Mouse (Mus musculus) embryonic facial prominence, embryonic 10.5 days (tissue): ENCODE data around the gene Ccnd3. TPM values are rescaled to one million over a fixed set of nuclear protein-coding genes. Genes with fewer than 3 reads are reported as not detected.

ENCODE experiments used
- DNase-seq: peaks from one replicate; pipeline ENCODE4 v3.0.0-alpha.2; 2017; ENCODE audit warnings: low spot score
- H3K27ac ChIP-seq: fragments of 300-500 bp; sonication (generic); replicated peaks from 2 replicates; pipeline ENCODE4 v1.5.1; 2016; ENCODE audit warnings: mild to moderate bottlenecking
- H3K27me3 ChIP-seq: fragments of 300-500 bp; sonication (generic); replicated peaks from 2 replicates; pipeline ENCODE4 v1.6.1; 2016; ENCODE audit warnings: low read depth, mild to moderate bottlenecking; ENCODE audit not compliant: poor library complexity, severe bottlenecking
- H3K36me3 ChIP-seq: fragments of 300-500 bp; sonication (generic); replicated peaks from 2 replicates; pipeline ENCODE4 v1.6.1; 2016; ENCODE audit warnings: mild to moderate bottlenecking, moderate library complexity
- H3K4me1 ChIP-seq: fragments of 300-500 bp; sonication (generic); 2 replicates; pipeline ENCODE4 v1.6.1; 2016
- H3K4me3 ChIP-seq: fragments of 300-500 bp; sonication (generic); 2 replicates; pipeline ENCODE4 v1.5.1; 2016; ENCODE audit warnings: mild to moderate bottlenecking, moderate library complexity
- H3K9me3 ChIP-seq: fragments of 300-500 bp; sonication (generic); 2 replicates; pipeline ENCODE4 v1.6.1; 2016; ENCODE audit warnings: mild to moderate bottlenecking
- WGBS: fragments of 180-500 bp; shearing (Covaris S2); methylation state at CpG from one replicate; pipeline ENCODE4 v1.1.7; 2016; 5-methylcytosine and 5-hydroxymethylcytosine counted together
- polyA plus RNA-seq: library from polyadenylated mRNA; unstranded; fragments of >200 nt; fragmentation: Nextera tagmentation; extraction: Ambion mirVana; gene quantifications from 2 replicates; pipeline ENCODE4 v1.2.1, GENCODE M21; 2016

Gene Ccnd3
- 325 and 335 TPM in 2 replicates for polyA plus RNA-seq

GRCm38 (mm10) chr17:47504941-47505346 is at the start of gene Ccnd3:
TSS of gene Ccnd3 (plus strand) at chr17:47505051.
- Histone ChIP-seq H3K36me3 (peaks cover 9% of the 10 kb centered on the region), H3K9me3 (no peaks in the 10 kb centered on the region), H3K27me3 (no peaks in the 10 kb centered on the region), H3K4me3 (peak within 1 kb of the TSS; percentile 60), H3K27ac (peak within 1 kb of the TSS; percentile 87), H3K4me1 (peaks cover 40% of the 10 kb centered on the region)
- 2% methylated on average over 22 of the region's 22 CpGs for whole genome bisulfite sequencing
- DNase-seq = peak; percentile 66

DNA sequence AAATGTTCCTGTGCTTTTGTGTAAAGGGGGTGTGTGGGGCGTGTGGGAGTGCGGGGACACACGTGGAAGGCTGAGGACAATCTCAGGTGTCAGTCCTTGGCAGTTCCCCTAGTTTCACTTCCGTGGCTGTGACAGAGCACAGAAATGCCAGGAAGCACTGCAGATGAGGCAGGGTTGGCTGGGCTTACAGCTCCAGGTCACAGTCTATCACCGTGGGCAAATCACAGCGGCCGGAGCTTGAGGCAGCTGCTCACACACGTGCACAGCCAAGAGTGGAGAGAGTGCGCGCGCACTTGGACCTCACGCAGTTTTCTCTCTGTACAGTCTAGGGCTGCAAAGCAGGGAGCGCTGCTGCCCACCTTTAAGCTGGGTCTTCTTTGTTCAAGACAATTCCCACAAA is 46.5 kb upstream of the Ccnd3 start:
- Histone ChIP-seq H3K9me3 (no peaks in the 10 kb centered on the region), H3K27ac (no peak overlapping the region), H3K36me3 (no peaks in the 10 kb centered on the region), H3K4me3 (no peak overlapping the region), H3K4me1 (peaks cover 13% of the 10 kb centered on the region), H3K27me3 (peaks cover 28% of the 10 kb centered on the region)
- DNase-seq = no peak
- 87% methylated on average over 13 of the region's 13 CpGs for WGBS

DNA sequence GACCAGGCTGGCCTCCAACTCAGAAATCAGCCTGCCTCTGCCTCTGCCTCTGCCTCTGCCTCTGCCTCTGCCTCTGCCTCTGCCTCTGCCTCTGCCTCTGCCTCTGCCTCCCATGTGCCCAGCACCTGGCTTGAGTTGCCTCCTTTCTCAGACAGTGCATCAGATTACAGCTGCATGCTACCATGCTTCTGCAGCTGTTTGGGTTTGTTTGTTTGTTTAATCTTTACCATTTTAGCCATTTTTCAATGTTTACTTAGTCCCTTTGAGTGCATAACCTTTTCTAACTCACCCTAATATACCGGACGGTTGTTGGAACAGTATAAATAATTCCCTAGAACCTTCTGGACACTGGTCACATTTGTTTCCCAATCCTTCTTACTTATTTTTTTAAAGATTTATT is 45.9 kb upstream of the Ccnd3 start:
- Histone ChIP-seq H3K9me3 (no peaks in the 10 kb centered on the region), H3K4me1 (peaks cover 15% of the 10 kb centered on the region), H3K27ac (no peak overlapping the region), H3K27me3 (peaks cover 34% of the 10 kb centered on the region), H3K4me3 (no peak overlapping the region), H3K36me3 (no peaks in the 10 kb centered on the region)
- 84% methylated on average over 2 of the region's 2 CpGs for WGBS
- DNase-seq = no peak

- 72% methylated on average over 3 of the region's 3 CpGs for whole genome bisulfite sequencing
- Histone ChIP-seq H3K27me3 (peaks cover 39% of the 10 kb centered on the region), H3K36me3 (no peaks in the 10 kb centered on the region), H3K9me3 (no peaks in the 10 kb centered on the region), H3K4me3 (no peak overlapping the region), H3K4me1 (peaks cover 20% of the 10 kb centered on the region), H3K27ac (no peak overlapping the region)
- DNase-seq = no peak
Observed at GRCm38 (mm10) chr17:47459341-47459919, 45.4 kb upstream of the Ccnd3 start.

GRCm38 (mm10) chr17:47461688-47462087 is 43.2 kb upstream of the Ccnd3 start:
- no peak overlapping the region for H3K27ac ChIP-seq
- 80% methylated on average over 3 of the region's 3 CpGs for WGBS
- no peak overlapping the region for H3K4me3 ChIP-seq
- peaks cover 61% of the 10 kb centered on the region for H3K27me3 ChIP-seq
- H3K36me3 ChIP-seq = no peaks in the 10 kb centered on the region
- no peaks in the 10 kb centered on the region for H3K9me3 ChIP-seq
- peaks cover 42% of the 10 kb centered on the region for H3K4me1 ChIP-seq
- no peak for DNase-seq

DNA sequence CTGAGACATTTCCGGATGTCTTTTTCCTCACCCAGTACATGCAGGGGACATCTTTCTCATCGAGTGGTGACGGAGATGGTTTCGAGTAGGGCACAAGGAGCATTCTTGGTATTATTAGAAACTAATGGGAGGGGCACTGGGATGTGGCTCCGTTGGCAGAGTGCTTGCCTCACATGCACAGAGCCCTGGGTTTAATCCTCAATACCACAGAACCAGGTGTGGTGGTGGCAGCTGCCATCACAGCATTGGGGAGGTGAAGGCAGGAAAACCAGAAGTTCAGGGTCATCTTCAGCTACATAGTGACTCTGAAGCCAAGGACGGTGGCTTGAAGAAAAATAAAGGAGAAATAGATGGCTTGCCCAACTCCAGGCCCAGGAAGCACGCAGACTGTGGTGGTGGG is 42.6 kb upstream of the Ccnd3 start:
- Histone ChIP-seq H3K27ac (no peak overlapping the region), H3K36me3 (no peaks in the 10 kb centered on the region), H3K4me1 (peaks cover 43% of the 10 kb centered on the region), H3K4me3 (no peak overlapping the region), H3K9me3 (no peaks in the 10 kb centered on the region), H3K27me3 (peaks cover 66% of the 10 kb centered on the region)
- WGBS = 77% methylated on average over 7 of the region's 7 CpGs
- no peak for DNase-seq

DNA sequence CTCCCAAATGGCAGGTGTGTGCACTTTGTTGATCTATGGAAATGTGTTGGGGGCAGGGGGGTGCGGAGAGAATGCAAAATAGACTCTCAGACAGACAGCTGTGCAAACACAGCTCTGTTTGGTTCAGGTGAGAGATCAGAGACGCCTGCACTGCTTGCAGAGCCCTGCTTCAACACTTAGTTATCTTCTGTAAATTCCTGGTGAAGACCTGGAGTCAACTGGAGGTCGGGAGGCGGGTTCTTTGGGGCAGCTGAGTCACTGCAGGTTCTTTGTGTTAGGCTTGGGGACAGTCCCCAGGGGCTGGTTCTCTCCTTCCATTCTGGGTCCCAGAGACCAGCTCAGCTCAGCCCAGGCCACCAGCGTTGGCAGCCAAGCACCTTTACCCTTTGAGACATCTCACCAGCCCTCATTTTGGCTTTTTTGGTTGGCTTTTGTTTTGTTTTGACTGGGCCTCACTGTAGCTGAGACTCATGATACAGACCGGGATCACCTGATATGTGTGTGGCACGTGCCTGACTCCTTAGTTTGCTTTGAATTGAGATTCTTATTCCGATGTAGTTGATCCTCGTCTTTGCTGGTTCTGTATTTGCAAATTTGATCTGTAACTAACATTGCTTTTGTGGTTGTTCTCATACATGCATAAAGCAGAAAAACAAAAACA is 42.0 kb upstream of the Ccnd3 start:
- DNase-seq = no peak
- H3K36me3 ChIP-seq = no peaks in the 10 kb centered on the region; the same call in 1 of the 2 replicates
- no peaks in the 10 kb centered on the region for H3K9me3 ChIP-seq
- WGBS = 54% methylated on average over 9 of the region's 9 CpGs
- no peak overlapping the region for H3K4me3 ChIP-seq
- H3K4me1 ChIP-seq = peaks cover 47% of the 10 kb centered on the region
- H3K27ac ChIP-seq = no peak overlapping the region
- peaks cover 73% of the 10 kb centered on the region for H3K27me3 ChIP-seq

- no peak for DNase-seq
- Histone ChIP-seq H3K27ac (no peak overlapping the region), H3K4me3 (no peak overlapping the region), H3K4me1 (peaks cover 60% of the 10 kb centered on the region), H3K27me3 (peaks cover 88% of the 10 kb centered on the region), H3K36me3 (no peaks in the 10 kb centered on the region; the same call in 1 of the 2 replicates), H3K9me3 (no peaks in the 10 kb centered on the region)
- 54% methylated on average over 12 of the region's 12 CpGs for WGBS
Observed at GRCm38 (mm10) chr17:47464248-47464965, 40.4 kb upstream of the Ccnd3 start.

DNA sequence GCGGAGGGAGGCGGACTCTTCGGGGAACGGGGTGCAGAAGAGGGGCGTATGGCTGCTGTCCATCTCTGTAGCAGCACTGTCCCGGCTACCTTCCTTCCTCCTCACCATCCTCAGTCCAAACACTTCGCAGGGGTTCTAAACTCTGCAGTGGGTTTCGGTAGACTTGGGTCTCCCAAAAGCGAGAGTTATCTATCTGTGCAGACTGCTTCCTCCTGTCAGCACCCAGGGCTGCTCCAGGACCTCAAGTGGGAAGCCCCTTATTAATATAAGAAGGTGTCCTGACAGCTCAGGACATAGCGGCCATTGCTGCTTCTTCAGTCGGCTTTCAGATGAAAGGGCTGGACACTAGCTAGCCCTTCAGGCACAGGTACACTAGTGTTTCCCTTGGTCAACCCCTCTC is 39.8 kb upstream of the Ccnd3 start:
- H3K27ac ChIP-seq = no peak overlapping the region
- no peak overlapping the region for H3K4me3 ChIP-seq
- H3K36me3 ChIP-seq = no peaks in the 10 kb centered on the region; the same call in 1 of the 2 replicates
- no peaks in the 10 kb centered on the region for H3K9me3 ChIP-seq
- no peak for DNase-seq
- peaks cover 91% of the 10 kb centered on the region for H3K27me3 ChIP-seq
- peaks cover 63% of the 10 kb centered on the region for H3K4me1 ChIP-seq
- WGBS = 80% methylated on average over 11 of the region's 11 CpGs

- Histone ChIP-seq H3K36me3 (no peaks in the 10 kb centered on the region; the same call in 1 of the 2 replicates), H3K4me1 (peaks cover 63% of the 10 kb centered on the region), H3K27ac (no peak overlapping the region), H3K4me3 (peak overlapping the region; percentile 8; the same call in 1 of the 2 replicates), H3K27me3 (peaks cover 90% of the 10 kb centered on the region), H3K9me3 (no peaks in the 10 kb centered on the region)
- 29% methylated on average over 9 of the region's 9 CpGs for WGBS
- DNase-seq = no peak
Observed at GRCm38 (mm10) chr17:47466284-47466683, 38.6 kb upstream of the Ccnd3 start.

DNA sequence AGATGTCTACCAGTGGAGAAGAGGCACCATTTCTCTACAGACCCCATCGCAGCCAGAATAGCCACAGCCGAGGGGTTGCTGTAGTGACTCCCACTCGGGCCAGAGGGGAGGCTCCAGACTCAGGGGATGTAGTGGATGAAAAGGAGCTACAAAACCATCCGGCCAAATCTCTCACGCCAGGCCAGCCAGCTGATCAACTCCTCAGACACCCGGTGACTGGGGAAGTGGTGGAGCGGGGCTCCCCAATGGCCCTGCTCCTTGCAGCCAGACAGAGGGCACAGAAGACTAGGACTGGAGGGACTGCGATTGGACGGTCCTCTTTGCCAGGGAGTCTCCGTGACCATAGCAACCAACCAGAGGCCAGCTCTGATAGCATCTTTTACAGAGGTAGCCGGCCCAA is 37.2 kb upstream of the Ccnd3 start:
- DNase-seq = no peak
- WGBS = 57% methylated on average over 11 of the region's 11 CpGs
- peaks cover 80% of the 10 kb centered on the region for H3K27me3 ChIP-seq
- H3K4me3 ChIP-seq = peak overlapping the region; percentile 49; the same call in 1 of the 2 replicates
- no peaks in the 10 kb centered on the region; the same call in 1 of the 2 replicates for H3K36me3 ChIP-seq
- H3K27ac ChIP-seq = no peak overlapping the region
- peaks cover 59% of the 10 kb centered on the region for H3K4me1 ChIP-seq
- H3K9me3 ChIP-seq = no peaks in the 10 kb centered on the region

- WGBS = 15% methylated on average over 14 of the region's 14 CpGs
- Histone ChIP-seq H3K9me3 (no peaks in the 10 kb centered on the region), H3K4me3 (peak overlapping the region; percentile 49), H3K27ac (peak overlapping the region; percentile 54), H3K36me3 (no peaks in the 10 kb centered on the region; the same call in 1 of the 2 replicates), H3K27me3 (peaks cover 81% of the 10 kb centered on the region), H3K4me1 (peaks cover 57% of the 10 kb centered on the region)
- no peak for DNase-seq
Observed at GRCm38 (mm10) chr17:47468063-47468462, 36.8 kb upstream of the Ccnd3 start.
